Mouse (Mus musculus): ENCODE measurements at regions not wholly inside any gene's neighbourhood (a gene's known extent, or its start where the extent isn't known, plus 50 kb on each side); places are given as distances from the start of the nearest gene placed in this dataset.

- Histone ChIP-seq H3K9me3 (no peaks in the 10 kb centered on the region), H3K27ac (no peak overlapping the region), H3K4me1 (replicated peaks) (0 out of 2 replicates have a peak, but pooled peaks cover 4% of the 10 kb centered on the region), H3K4me3 (no peak overlapping the region), H3K36me3 (no peaks in the 10 kb centered on the region), H3K27me3 (ENCODE audit: insufficient read depth, poor library complexity, severe bottlenecking) (no peaks in the 10 kb centered on the region)
- 89% methylated on average over 4 of the region's 4 CpGs for WGBS
- DNase-seq (ENCODE audit: low spot score) = no peak
Measured at GRCm38 (mm10) chr13:102072366-102072765, 304.3 kb upstream of the Pik3r1 start.

- WGBS = 68% methylated on average over 1 of the region's 1 CpGs
- H3K27me3 ChIP-seq (ENCODE audit: insufficient read depth, poor library complexity, severe bottlenecking) = no peaks in the 10 kb centered on the region
- no peak for DNase-seq (ENCODE audit: low spot score)
- H3K4me1 ChIP-seq (replicated peaks) = no peaks in the 10 kb centered on the region
- H3K27ac ChIP-seq = no peak overlapping the region
- no peak overlapping the region for H3K4me3 ChIP-seq
- H3K36me3 ChIP-seq = no peaks in the 10 kb centered on the region
- H3K9me3 ChIP-seq = no peaks in the 10 kb centered on the region
Measured at GRCm38 (mm10) chr13:102087766-102088165, 319.7 kb upstream of the Pik3r1 start.

GRCm38 (mm10) chr13:102089551-102089950, 321.5 kb upstream of the Pik3r1 start:
- DNase-seq (ENCODE audit: low spot score) = no peak
- WGBS = 71% methylated on average over 5 of the region's 5 CpGs
- H3K27me3 ChIP-seq (ENCODE audit: insufficient read depth, poor library complexity, severe bottlenecking) = no peaks in the 10 kb centered on the region
- H3K27ac ChIP-seq = no peak overlapping the region
- no peak overlapping the region for H3K4me3 ChIP-seq
- no peaks in the 10 kb centered on the region for H3K36me3 ChIP-seq
- H3K9me3 ChIP-seq = no peaks in the 10 kb centered on the region
- H3K4me1 ChIP-seq (replicated peaks) = no peaks in the 10 kb centered on the region

- Histone ChIP-seq H3K36me3 (no peaks in the 10 kb centered on the region), H3K27ac (no peak overlapping the region), H3K4me1 (replicated peaks) (no peaks in the 10 kb centered on the region), H3K4me3 (no peak overlapping the region), H3K9me3 (no peaks in the 10 kb centered on the region), H3K27me3 (ENCODE audit: insufficient read depth, poor library complexity, severe bottlenecking) (no peaks in the 10 kb centered on the region)
- 90% methylated on average over 4 of the region's 4 CpGs for WGBS
- no peak for DNase-seq (ENCODE audit: low spot score)
Measured at GRCm38 (mm10) chr13:102094193-102094592, 326.2 kb upstream of the Pik3r1 start.

GRCm38 (mm10) chr13:102103161-102103560, 335.1 kb upstream of the Pik3r1 start:
- Histone ChIP-seq H3K9me3 (no peaks in the 10 kb centered on the region), H3K27me3 (ENCODE audit: insufficient read depth, poor library complexity, severe bottlenecking) (no peaks in the 10 kb centered on the region), H3K27ac (no peak overlapping the region), H3K36me3 (no peaks in the 10 kb centered on the region), H3K4me1 (replicated peaks) (no peaks in the 10 kb centered on the region), H3K4me3 (no peak overlapping the region)
- no peak for DNase-seq (ENCODE audit: low spot score)
- 92% methylated on average over 1 of the region's 1 CpGs for WGBS

- no peak for DNase-seq (ENCODE audit: low spot score)
Measured at GRCm38 (mm10) chr13:102106188-102106587, 338.2 kb upstream of the Pik3r1 start.

GRCm38 (mm10) chr13:102108204-102108603, 340.2 kb upstream of the Pik3r1 start:
- Histone ChIP-seq H3K27me3 (ENCODE audit: insufficient read depth, poor library complexity, severe bottlenecking) (no peaks in the 10 kb centered on the region), H3K36me3 (no peaks in the 10 kb centered on the region), H3K27ac (no peak overlapping the region), H3K4me1 (replicated peaks) (no peaks in the 10 kb centered on the region), H3K9me3 (no peaks in the 10 kb centered on the region), H3K4me3 (no peak overlapping the region)
- WGBS = 95% methylated on average over 1 of the region's 1 CpGs
- no peak for DNase-seq (ENCODE audit: low spot score)

More at GRCm38 (mm10) chr13:102106188-102106587, 338.2 kb upstream of the Pik3r1 start:
- 47% methylated on average over 1 of the region's 1 CpGs for WGBS
- H3K36me3 ChIP-seq = no peaks in the 10 kb centered on the region
- no peaks in the 10 kb centered on the region for H3K27me3 ChIP-seq (ENCODE audit: insufficient read depth, poor library complexity, severe bottlenecking)
- H3K27ac ChIP-seq = no peak overlapping the region
- H3K4me3 ChIP-seq = no peak overlapping the region
- no peaks in the 10 kb centered on the region for H3K4me1 ChIP-seq (replicated peaks)
- no peaks in the 10 kb centered on the region for H3K9me3 ChIP-seq

GRCm38 (mm10) chr13:102108916-102109315, 340.9 kb upstream of the Pik3r1 start:
- Histone ChIP-seq H3K4me3 (no peak overlapping the region), H3K9me3 (no peaks in the 10 kb centered on the region), H3K27ac (no peak overlapping the region), H3K27me3 (ENCODE audit: insufficient read depth, poor library complexity, severe bottlenecking) (no peaks in the 10 kb centered on the region), H3K4me1 (replicated peaks) (no peaks in the 10 kb centered on the region), H3K36me3 (no peaks in the 10 kb centered on the region)
- no peak for DNase-seq (ENCODE audit: low spot score)
- 78% methylated on average over 3 of the region's 3 CpGs for WGBS

GRCm38 (mm10) chr13:102113941-102114340, 345.9 kb upstream of the Pik3r1 start:
- no peak for DNase-seq (ENCODE audit: low spot score)
- no peaks in the 10 kb centered on the region for H3K9me3 ChIP-seq
- H3K27ac ChIP-seq = no peak overlapping the region
- 88% methylated on average over 5 of the region's 5 CpGs for WGBS
- no peak overlapping the region for H3K4me3 ChIP-seq
- no peaks in the 10 kb centered on the region for H3K4me1 ChIP-seq (replicated peaks)
- H3K36me3 ChIP-seq = no peaks in the 10 kb centered on the region
- H3K27me3 ChIP-seq (ENCODE audit: insufficient read depth, poor library complexity, severe bottlenecking) = no peaks in the 10 kb centered on the region

- no peaks in the 10 kb centered on the region for H3K27me3 ChIP-seq (ENCODE audit: insufficient read depth, poor library complexity, severe bottlenecking)
Measured at GRCm38 (mm10) chr13:102122341-102122740, 354.3 kb upstream of the Pik3r1 start.

GRCm38 (mm10) chr13:102127933-102128430, 360.0 kb upstream of the Pik3r1 start:
- Histone ChIP-seq H3K27me3 (ENCODE audit: insufficient read depth, poor library complexity, severe bottlenecking) (no peaks in the 10 kb centered on the region), H3K9me3 (no peaks in the 10 kb centered on the region), H3K4me3 (no peak overlapping the region), H3K36me3 (no peaks in the 10 kb centered on the region), H3K27ac (no peak overlapping the region), H3K4me1 (replicated peaks) (peaks cover 19% of the 10 kb centered on the region)
- no peak for DNase-seq (ENCODE audit: low spot score)
- 84% methylated on average over 4 of the region's 4 CpGs for WGBS

More at GRCm38 (mm10) chr13:102122341-102122740, 354.3 kb upstream of the Pik3r1 start:
- 91% methylated on average over 6 of the region's 6 CpGs for WGBS
- DNase-seq (ENCODE audit: low spot score) = no peak
- no peak overlapping the region for H3K4me3 ChIP-seq
- H3K9me3 ChIP-seq = no peaks in the 10 kb centered on the region
- no peaks in the 10 kb centered on the region for H3K36me3 ChIP-seq
- no peaks in the 10 kb centered on the region for H3K4me1 ChIP-seq (replicated peaks)
- H3K27ac ChIP-seq = no peak overlapping the region

GRCm38 (mm10) chr13:102131459-102131858, 363.4 kb upstream of the Pik3r1 start:
- Histone ChIP-seq H3K27ac (peak overlapping the region; percentile 69), H3K4me3 (no peak overlapping the region), H3K27me3 (ENCODE audit: insufficient read depth, poor library complexity, severe bottlenecking) (no peaks in the 10 kb centered on the region), H3K9me3 (no peaks in the 10 kb centered on the region), H3K4me1 (replicated peaks) (peaks cover 19% of the 10 kb centered on the region), H3K36me3 (no peaks in the 10 kb centered on the region)
- WGBS = 87% methylated on average over 2 of the region's 2 CpGs
- DNase-seq (ENCODE audit: low spot score) = no peak

- Histone ChIP-seq H3K9me3 (no peaks in the 10 kb centered on the region), H3K36me3 (no peaks in the 10 kb centered on the region), H3K4me3 (no peak overlapping the region), H3K27me3 (ENCODE audit: insufficient read depth, poor library complexity, severe bottlenecking) (no peaks in the 10 kb centered on the region), H3K4me1 (replicated peaks) (peaks cover 19% of the 10 kb centered on the region), H3K27ac (peak overlapping the region; percentile 69; the same call in 1 of the 2 replicates)
- DNase-seq (ENCODE audit: low spot score) = peak; percentile 44
- WGBS = 32% methylated on average over 5 of the region's 5 CpGs
Measured at GRCm38 (mm10) chr13:102132154-102132553, 364.1 kb upstream of the Pik3r1 start.

- peak overlapping the region; percentile 46; the same call in 1 of the 2 replicates for H3K27ac ChIP-seq
- no peak overlapping the region for H3K4me3 ChIP-seq
- 48% methylated on average over 2 of the region's 2 CpGs for WGBS
- H3K36me3 ChIP-seq = no peaks in the 10 kb centered on the region
- no peak for DNase-seq (ENCODE audit: low spot score)
- H3K4me1 ChIP-seq (replicated peaks) = peaks cover 19% of the 10 kb centered on the region
- no peaks in the 10 kb centered on the region for H3K9me3 ChIP-seq
- H3K27me3 ChIP-seq (ENCODE audit: insufficient read depth, poor library complexity, severe bottlenecking) = no peaks in the 10 kb centered on the region
Measured at GRCm38 (mm10) chr13:102132696-102133095, 364.7 kb upstream of the Pik3r1 start.
